Comparison of ENCODE assay signal across 19 mouse cellular contexts in the genomic region with DNA sequence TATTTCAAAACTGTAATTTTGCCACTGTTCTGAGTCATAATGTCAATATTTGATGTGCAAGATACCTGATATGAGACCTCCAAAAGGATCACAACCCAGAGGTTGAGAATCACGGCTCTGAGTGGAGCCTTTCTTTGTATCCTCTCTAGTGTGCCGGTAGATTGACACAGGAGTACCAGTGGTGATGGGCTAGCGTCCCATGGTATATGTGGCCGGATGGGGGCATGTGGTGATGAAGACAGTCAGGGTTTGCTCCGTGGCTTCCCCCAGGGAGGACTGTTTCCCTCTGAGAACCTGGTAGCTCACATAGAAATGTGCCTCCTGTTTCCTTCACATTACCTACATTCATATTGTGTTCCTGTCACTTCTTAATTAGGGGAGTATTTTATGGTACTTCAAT. TPM values are rescaled to one million over a fixed set of nuclear protein-coding genes. Genes with fewer than 3 reads are reported as not detected.
"Had no signal": no experiment of that assay in that cellular context is flagged by ENCODE, and none has a peak within 500 bp of the region (broad histone marks: within the 10 kb centered on the region; RNA-seq: fewer than 3 reads in every experiment).

No protein-coding gene starts in this region.

- H3K27ac ChIP-seq: kidney, postnatal 0 days; layer of hippocampus, adult 2 months; limb, embryonic 12.5 days; limb, embryonic 15.5 days; liver, embryonic 14.5 days; macrophage; midbrain, embryonic 12.5 days; midbrain, embryonic 15.5 days; stomach, embryonic 15.5 days had no signal

- H3K27me3 ChIP-seq: limb, embryonic 12.5 days; limb, embryonic 15.5 days; midbrain, embryonic 12.5 days; midbrain, embryonic 15.5 days; stomach, embryonic 15.5 days had no signal

- DNase-seq: kidney, adult 2 months; kidney, postnatal 25 days; layer of hippocampus, adult 9-11 months; liver, postnatal 0 days; lung, embryonic 14.5 days; right cerebral cortex, postnatal 25 days; spleen, adult 18-20 months; thymus, postnatal 25 days had no signal

- H3K4me2 ChIP-seq: limb, embryonic 12.5 days; limb, embryonic 15.5 days; liver, embryonic 11.5 days; lung, embryonic 14.5 days; midbrain, embryonic 12.5 days; midbrain, embryonic 15.5 days; stomach, embryonic 15.5 days had no signal

- H3K4me3 ChIP-seq: layer of hippocampus, adult 2 months; limb, embryonic 12.5 days; limb, embryonic 15.5 days; midbrain, embryonic 12.5 days; midbrain, embryonic 15.5 days; stomach, embryonic 15.5 days had no signal

- H3K36me3 ChIP-seq: limb, embryonic 12.5 days; limb, embryonic 15.5 days; midbrain, embryonic 12.5 days; midbrain, embryonic 15.5 days; stomach, embryonic 15.5 days had no signal

- H3K9me3 ChIP-seq: limb, embryonic 12.5 days; limb, embryonic 15.5 days; midbrain, embryonic 12.5 days; midbrain, embryonic 15.5 days; stomach, embryonic 15.5 days had no signal

- H3K4me1 ChIP-seq: limb, embryonic 12.5 days; limb, embryonic 15.5 days; midbrain, embryonic 12.5 days; stomach, embryonic 15.5 days had no signal

- ATAC-seq: liver, postnatal 0 days; lung, postnatal 0 days had no signal

- H3K9ac ChIP-seq: limb, embryonic 12.5 days; limb, embryonic 15.5 days; liver, embryonic 14.5 days; liver, postnatal 0 days; lung, embryonic 14.5 days; midbrain, embryonic 12.5 days; midbrain, embryonic 15.5 days; stomach, embryonic 15.5 days had no signal

RNA-seq across cellular contexts. Expression of gene Cdh6, which starts 43.2 kb away (rescaled TPM):
- polyA plus RNA-seq: macrophage had no signal
